Mouse (Mus musculus) urinary bladder, postnatal 14 days (tissue): ENCODE data around the gene Unc5cl.

Source experiments
- DNase-seq: peaks from one replicate; pipeline ENCODE4 v3.0.0; 2021; ENCODE audit warnings: low spot score

Unc5cl gene

GRCm38 (mm10) chr17:48454688-48455087, at the start of gene Unc5cl:
Gene Unc5cl (plus strand): TSS chr17:48454901.
- DNase-seq: no peak

GRCm38 (mm10) chr17:48407154-48407553, 47.5 kb upstream of the Unc5cl start:
- DNase-seq: no peak

GRCm38 (mm10) chr17:48407910-48408525, 46.7 kb upstream of the Unc5cl start:
- DNase-seq: no peak

GRCm38 (mm10) chr17:48408526-48409291, 46.0 kb upstream of the Unc5cl start:
- DNase-seq: peak; percentile 74

GRCm38 (mm10) chr17:48409380-48410298, 45.1 kb upstream of the Unc5cl start, which contains the start of the genes Nfya and Oard1:
Gene Nfya (minus strand): TSS chr17:48409906.
Gene Oard1 (plus strand): TSS chr17:48410014.
- DNase-seq: peak; percentile 100

- DNase-seq: no peak
Measured at GRCm38 (mm10) chr17:48410299-48410785, 44.4 kb upstream of the Unc5cl start.

- no peak for DNase-seq
Measured at GRCm38 (mm10) chr17:48411241-48411640, 43.5 kb upstream of the Unc5cl start.

- no peak for DNase-seq
Measured at GRCm38 (mm10) chr17:48416011-48416410, 38.7 kb upstream of the Unc5cl start.

GRCm38 (mm10) chr17:48416425-48417195, 38.1 kb upstream of the Unc5cl start:
- DNase-seq: peak; percentile 57

GRCm38 (mm10) chr17:48417521-48417920, 37.2 kb upstream of the Unc5cl start:
- DNase-seq: no peak

GRCm38 (mm10) chr17:48418174-48418573, 36.5 kb upstream of the Unc5cl start:
- DNase-seq: no peak

- DNase-seq: no peak
Measured at GRCm38 (mm10) chr17:48418781-48419180, 35.9 kb upstream of the Unc5cl start.

GRCm38 (mm10) chr17:48419571-48419970, 35.1 kb upstream of the Unc5cl start:
- no peak for DNase-seq

- no peak for DNase-seq
Measured at GRCm38 (mm10) chr17:48424237-48424636, 30.5 kb upstream of the Unc5cl start.

GRCm38 (mm10) chr17:48425823-48426612, 28.7 kb upstream of the Unc5cl start:
- DNase-seq: no peak

- no peak for DNase-seq
Measured at GRCm38 (mm10) chr17:48426991-48427750, 27.5 kb upstream of the Unc5cl start.

GRCm38 (mm10) chr17:48427852-48428530, 26.7 kb upstream of the Unc5cl start:
- no peak for DNase-seq

- DNase-seq: no peak
Measured at GRCm38 (mm10) chr17:48430394-48430793, 24.3 kb upstream of the Unc5cl start.

- DNase-seq: no peak
Measured at GRCm38 (mm10) chr17:48431054-48431453, 23.6 kb upstream of the Unc5cl start.
